Mouse (Mus musculus) myocyte (in vitro differentiated cells): ENCODE results near the gene Bean1. TPM values are rescaled to one million over a fixed set of nuclear protein-coding genes. Genes with fewer than 3 reads are reported as not detected.

ENCODE experiments used
- H3K27me3 ChIP-seq: one replicate; pipeline ENCODE4 v1.6.1; 2011; ENCODE audit not compliant: control insufficient read depth, insufficient read depth, insufficient read length
- H3K36me3 ChIP-seq: one replicate; pipeline ENCODE4 v1.6.1; 2011; ENCODE audit not compliant: control insufficient read depth, insufficient read depth
- H3K4me2 ChIP-seq: one replicate; pipeline ENCODE4 v1.6.1; 2011; ENCODE audit warnings: low read depth, control low read depth
- H3K4me3 ChIP-seq: one replicate; pipeline ENCODE4 v1.5.1; 2011; ENCODE audit warnings: mild to moderate bottlenecking, control low read depth, moderate library complexity
- H3K79me2 ChIP-seq: one replicate; pipeline ENCODE4 v1.6.1; 2011; ENCODE audit not compliant: control insufficient read depth, insufficient read depth
- H3ac ChIP-seq: one replicate; pipeline ENCODE4 v1.6.1; 2011; ENCODE audit not compliant: control insufficient read depth, insufficient read length
- CEBPB ChIP-seq: IDR thresholded peaks from 2 replicates; pipeline ENCODE4 v1.6.1; 2011; ENCODE audit warnings: mild to moderate bottlenecking, moderate library complexity; ENCODE audit not compliant: poor library complexity, insufficient read depth, severe bottlenecking
- E2F4 ChIP-seq: IDR thresholded peaks from one replicate; pipeline ENCODE4 v1.6.1; 2011; ENCODE audit warnings: mild to moderate bottlenecking, control low read depth, moderate library complexity; ENCODE audit not compliant: insufficient read depth
- MAX ChIP-seq: IDR thresholded peaks from one replicate; pipeline ENCODE4 v1.6.1; 2011; ENCODE audit warnings: low read depth, mild to moderate bottlenecking, control low read depth
- MYOD1 ChIP-seq, 3 experiments: IDR thresholded peaks; one replicate each; pipeline ENCODE4 v1.6.1; 2011; ENCODE audit warnings: control low read depth in 2 of 3, low read depth in 2 of 3, mild to moderate bottlenecking in 2 of 3, moderate library complexity in 1 of 3; ENCODE audit not compliant: insufficient read length in 2 of 3, control insufficient read depth in 1 of 3
- MYOG ChIP-seq, 3 experiments: IDR thresholded peaks; one replicate each; pipeline ENCODE4 v1.6.1; 2011; ENCODE audit warnings: control low read depth in 2 of 3, low read depth in 2 of 3, mild to moderate bottlenecking in 2 of 3; ENCODE audit not compliant: insufficient read length in 2 of 3, control insufficient read depth in 1 of 3, insufficient read depth in 1 of 3
- POLR2A ChIP-seq: IDR thresholded peaks from one replicate; pipeline ENCODE4 v1.6.1; 2011; ENCODE audit warnings: low read depth, mild to moderate bottlenecking, control low read depth, moderate library complexity; ENCODE audit not compliant: insufficient read length
- POLR2AphosphoS2 ChIP-seq: IDR thresholded peaks from one replicate; pipeline ENCODE4 v1.6.1; 2011; ENCODE audit warnings: low read depth, control low read depth; ENCODE audit not compliant: insufficient read length
- REST ChIP-seq: IDR thresholded peaks from one replicate; pipeline ENCODE4 v1.6.1; 2011; ENCODE audit warnings: mild to moderate bottlenecking, control low read depth, moderate library complexity; ENCODE audit not compliant: insufficient read depth, insufficient read length
- SRF ChIP-seq: IDR thresholded peaks from one replicate; pipeline ENCODE4 v1.6.1; 2011; ENCODE audit warnings: low read depth; ENCODE audit not compliant: control insufficient read depth, insufficient read length
- TCF12 ChIP-seq: IDR thresholded peaks from one replicate; pipeline ENCODE4 v1.6.1; 2011; ENCODE audit warnings: mild to moderate bottlenecking, control low read depth; ENCODE audit not compliant: poor library complexity, insufficient read depth, severe bottlenecking
- TCF3 ChIP-seq: IDR thresholded peaks from one replicate; pipeline ENCODE4 v1.6.1; 2011; ENCODE audit warnings: low read depth, control low read depth; ENCODE audit not compliant: insufficient read length
- USF1 ChIP-seq: IDR thresholded peaks from one replicate; pipeline ENCODE4 v1.6.1; 2011; ENCODE audit warnings: low read depth, mild to moderate bottlenecking, control low read depth, moderate library complexity
- polyA plus RNA-seq: library from polyadenylated mRNA; unstranded; fragments of >200 nt; fragmentation: generic; extraction: Trizol; gene quantifications from one replicate; pipeline ENCODE4 v1.2.1, GENCODE M21; 2012; ENCODE audit warnings: missing spikeins

Gene Bean1
- polyA plus RNA-seq, 1 experiment: 0.34 TPM

DNA sequence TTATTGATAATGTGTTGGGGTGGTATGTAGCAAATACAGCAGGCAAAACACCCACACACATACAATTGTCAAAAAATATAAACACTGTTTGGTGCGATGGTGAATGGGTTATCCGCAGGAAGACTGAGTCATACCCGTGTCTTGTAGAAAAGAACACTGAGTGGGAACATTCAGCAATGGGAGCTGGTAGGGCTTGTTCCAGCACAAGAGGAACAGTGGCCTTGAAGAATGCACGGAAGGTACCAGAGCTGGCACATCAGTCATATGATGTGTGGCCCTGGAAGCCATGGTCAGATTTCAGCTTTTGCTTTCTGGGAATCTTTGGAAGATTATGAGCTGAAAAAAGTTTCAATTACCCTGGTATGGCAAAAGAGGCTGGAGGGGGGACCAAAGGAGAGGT is 16.6 kb downstream of the Bean1 start:
- no peaks in the 10 kb centered on the region for H3K27me3 ChIP-seq
- H3K36me3 ChIP-seq: no peaks in the 10 kb centered on the region
- H3K79me2 ChIP-seq: no peaks in the 10 kb centered on the region
- no peak overlapping the region for H3K4me2 ChIP-seq
- H3ac ChIP-seq: no peak overlapping the region
- TF ChIP-seq CEBPB (no peak), SRF (no peak)
- H3K4me3 ChIP-seq: no peak overlapping the region

GRCm38 (mm10) chr8:104187622-104188021 is 17.4 kb downstream of the Bean1 start:
- H3K36me3 ChIP-seq: no peaks in the 10 kb centered on the region
- H3K79me2 ChIP-seq: no peaks in the 10 kb centered on the region
- H3ac ChIP-seq: no peak overlapping the region
- no peak overlapping the region for H3K4me2 ChIP-seq
- no peak overlapping the region for H3K4me3 ChIP-seq
- H3K27me3 ChIP-seq: no peaks in the 10 kb centered on the region
- TF ChIP-seq MYOG (IDR thresholded peaks at IDR 0.05; ENCODE audit: control insufficient read depth in 1 of 3, insufficient read depth in 1 of 3, insufficient read length in 2 of 3, low read depth in 2 of 3) (no peak), POLR2A (no peak), REST (no peak), TCF12 (no peak), USF1 (no peak), E2F4 (no peak), MAX (no peak), CEBPB (no peak)

DNA sequence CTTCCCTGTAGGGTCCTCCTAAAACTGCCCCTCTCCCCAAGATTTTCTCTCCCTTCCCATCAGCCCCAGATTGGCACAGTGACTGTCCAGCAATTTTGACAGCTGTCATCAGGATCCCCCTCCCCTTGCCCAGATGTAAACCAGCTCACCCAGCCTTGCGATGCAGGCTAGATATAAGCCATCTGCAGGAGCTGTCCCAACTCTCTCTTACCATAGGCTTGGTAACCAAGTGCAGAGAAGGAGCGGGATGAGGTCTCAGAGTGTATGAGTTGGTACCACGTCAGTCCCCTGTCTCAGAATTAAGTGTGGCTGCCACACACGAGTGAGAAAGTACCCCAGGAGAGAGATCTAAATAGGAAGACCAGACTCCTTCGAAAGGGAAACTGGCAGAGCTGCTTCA is 18.2 kb downstream of the Bean1 start:
- no peaks in the 10 kb centered on the region for H3K27me3 ChIP-seq
- H3K36me3 ChIP-seq: no peaks in the 10 kb centered on the region
- TF ChIP-seq MYOG (IDR thresholded peaks at IDR 0.05; ENCODE audit: control insufficient read depth in 1 of 3, insufficient read depth in 1 of 3, insufficient read length in 2 of 3, low read depth in 2 of 3): no peak
- TF ChIP-seq REST: no peak
- no peak for TF ChIP-seq USF1
- no peak for TF ChIP-seq E2F4
- no peak for TF ChIP-seq POLR2A
- no peak for TF ChIP-seq TCF3
- no peak for TF ChIP-seq MYOD1 (IDR thresholded peaks at IDR 0.05; ENCODE audit: control insufficient read depth in 1 of 3, insufficient read length in 2 of 3, low read depth in 2 of 3)
- TF ChIP-seq POLR2AphosphoS2: no peak
- TF ChIP-seq TCF12: no peak
- TF ChIP-seq SRF: no peak
- TF ChIP-seq MAX: no peak
- TF ChIP-seq CEBPB: no peak
- no peak overlapping the region for H3K4me3 ChIP-seq
- no peak overlapping the region for H3K4me2 ChIP-seq
- no peaks in the 10 kb centered on the region for H3K79me2 ChIP-seq
- H3ac ChIP-seq: no peak overlapping the region

DNA sequence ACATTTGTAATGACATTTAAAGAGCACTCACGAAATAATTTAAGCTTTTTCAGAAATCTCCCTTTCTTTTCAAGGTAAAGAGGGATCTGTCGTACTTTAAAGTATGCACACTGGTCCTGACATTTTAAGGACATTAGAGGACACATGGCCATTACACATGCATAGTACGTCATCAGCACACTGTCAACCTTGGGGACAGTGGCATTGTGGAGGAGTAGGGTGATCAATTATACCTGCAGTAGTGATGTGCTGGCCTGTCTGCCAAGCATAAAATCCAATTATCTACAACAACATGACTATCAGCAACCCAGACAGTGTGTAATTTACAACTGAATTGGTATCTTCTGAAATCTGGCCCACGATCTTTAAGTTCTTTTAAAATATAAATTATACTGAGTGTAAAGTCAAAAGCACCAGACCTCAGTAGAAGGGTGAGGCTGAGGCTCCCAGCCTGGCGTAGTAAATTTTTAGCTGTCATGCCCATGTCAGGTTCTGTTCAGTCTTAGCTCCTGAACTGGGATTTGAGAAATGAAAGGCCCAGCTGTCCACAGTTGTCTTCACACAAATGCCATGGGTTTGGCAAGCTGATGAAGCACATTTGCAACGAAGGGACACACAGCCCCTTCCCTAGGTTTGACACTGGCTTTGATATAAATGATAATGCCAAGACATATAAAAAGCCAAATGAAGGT is 20.7 kb downstream of the Bean1 start:
- H3ac ChIP-seq: no peak overlapping the region
- TF ChIP-seq MYOD1 (IDR thresholded peaks at IDR 0.05; ENCODE audit: control insufficient read depth in 1 of 3, insufficient read length in 2 of 3, low read depth in 2 of 3) (peak in 1 of 3 experiments; percentile 46), MYOG (IDR thresholded peaks at IDR 0.05; ENCODE audit: control insufficient read depth in 1 of 3, insufficient read depth in 1 of 3, insufficient read length in 2 of 3, low read depth in 2 of 3) (peak in 1 of 3 experiments; percentile 7), CEBPB (no peak)

DNA sequence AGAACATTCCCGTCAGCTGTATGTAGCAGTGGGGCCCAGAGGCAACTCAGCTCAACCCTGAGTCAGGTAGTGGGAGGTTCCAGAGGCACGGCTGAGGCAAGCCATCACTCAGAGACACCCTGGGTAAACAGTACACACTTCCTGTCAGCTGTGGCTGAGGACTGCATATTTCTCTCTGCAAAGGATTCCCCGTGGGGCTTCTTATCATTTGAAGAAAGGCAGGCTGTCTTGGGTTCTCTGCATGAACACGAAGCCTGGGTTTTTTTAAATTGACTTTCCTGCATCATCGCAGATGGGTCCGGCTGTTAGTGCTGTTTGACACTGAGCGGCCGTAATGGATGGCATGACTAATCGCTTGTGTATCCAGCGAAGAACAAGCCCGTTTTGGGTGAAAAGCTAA is 21.3 kb downstream of the Bean1 start:
- no peak overlapping the region for H3ac ChIP-seq
- H3K36me3 ChIP-seq: no peaks in the 10 kb centered on the region
- TF ChIP-seq POLR2A: no peak
- TF ChIP-seq USF1: no peak
- TF ChIP-seq SRF: no peak
- no peak for TF ChIP-seq POLR2AphosphoS2
- no peak for TF ChIP-seq CEBPB
- TF ChIP-seq TCF3: no peak
- TF ChIP-seq MYOD1 (IDR thresholded peaks at IDR 0.05; ENCODE audit: control insufficient read depth in 1 of 3, insufficient read length in 2 of 3, low read depth in 2 of 3): peak in 1 of 3 experiments; percentile 36
- H3K27me3 ChIP-seq: no peaks in the 10 kb centered on the region
- peak overlapping the region; percentile 65 for H3K4me2 ChIP-seq
- no peaks in the 10 kb centered on the region for H3K79me2 ChIP-seq
- H3K4me3 ChIP-seq: no peak overlapping the region

More for the DNA sequence above, 20.7 kb downstream of the Bean1 start:
- no peaks in the 10 kb centered on the region for H3K79me2 ChIP-seq
- H3K27me3 ChIP-seq: no peaks in the 10 kb centered on the region
- H3K36me3 ChIP-seq: no peaks in the 10 kb centered on the region
- no peak overlapping the region for H3K4me3 ChIP-seq
- H3K4me2 ChIP-seq: peak overlapping the region; percentile 65
